Mouse (Mus musculus): ENCODE measurements around the gene Tmem233. TPM values are rescaled to one million over a fixed set of nuclear protein-coding genes. Genes with fewer than 3 reads are reported as not detected.

The Tmem233 gene
- polyA plus RNA-seq, 1 experiment from 2014 or later: not detected

- Histone ChIP-seq H3K27me3 (peaks cover 5% of the 10 kb centered on the region), H3K9me3 (no peaks in the 10 kb centered on the region), H3K9ac (no peak overlapping the region), H3K27ac (0 out of 2 replicates have a peak overlapping the region, but pooled peaks have one; percentile 39), H3K4me1 (peaks cover 12% of the 10 kb centered on the region), H3K4me2 (no peak overlapping the region), H3K4me3 (no peak overlapping the region), H3K36me3 (no peaks in the 10 kb centered on the region)
- no peak for ATAC-seq (ENCODE audit: insufficient number of reproducible peaks, insufficient read depth, low FRiP score, low TSS enrichment, low read depth)
- 58% methylated on average over 7 of the region's 7 CpGs for whole genome bisulfite sequencing
Measured at GRCm38 (mm10) chr5:116029071-116029470, 54.0 kb downstream of the Tmem233 start.

GRCm38 (mm10) chr5:116026561-116026960, 56.5 kb downstream of the Tmem233 start:
- no peak for ATAC-seq (ENCODE audit: insufficient number of reproducible peaks, insufficient read depth, low FRiP score, low TSS enrichment, low read depth)
- peaks cover 9% of the 10 kb centered on the region for H3K36me3 ChIP-seq
- no peaks in the 10 kb centered on the region for H3K9me3 ChIP-seq
- no peak overlapping the region for H3K4me2 ChIP-seq
- WGBS: 87% methylated on average over 14 of the region's 14 CpGs
- no peak overlapping the region for H3K27ac ChIP-seq
- peaks cover 28% of the 10 kb centered on the region for H3K4me1 ChIP-seq
- H3K9ac ChIP-seq: no peak overlapping the region
- no peak overlapping the region for H3K4me3 ChIP-seq
- H3K27me3 ChIP-seq: peaks cover 5% of the 10 kb centered on the region

GRCm38 (mm10) chr5:116026107-116026506, 56.9 kb downstream of the Tmem233 start:
- Histone ChIP-seq H3K27me3 (peaks cover 5% of the 10 kb centered on the region), H3K9ac (no peak overlapping the region), H3K36me3 (peaks cover 14% of the 10 kb centered on the region), H3K9me3 (no peaks in the 10 kb centered on the region), H3K4me3 (no peak overlapping the region), H3K4me1 (peaks cover 28% of the 10 kb centered on the region), H3K4me2 (no peak overlapping the region), H3K27ac (no peak overlapping the region)
- no peak for ATAC-seq (ENCODE audit: insufficient number of reproducible peaks, insufficient read depth, low FRiP score, low TSS enrichment, low read depth)
- WGBS: 92% methylated on average over 5 of the region's 5 CpGs

- Histone ChIP-seq H3K4me1 (peaks cover 20% of the 10 kb centered on the region), H3K9me3 (no peaks in the 10 kb centered on the region), H3K4me2 (peak within 1 kb of the TSS; percentile 66), H3K4me3 (peak within 1 kb of the TSS; percentile 86), H3K27me3 (no peaks in the 10 kb centered on the region), H3K9ac (peak within 1 kb of the TSS; percentile 92), H3K36me3 (peaks cover 30% of the 10 kb centered on the region), H3K27ac (peak within 1 kb of the TSS; percentile 86)
- peak; percentile 95 for ATAC-seq (ENCODE audit: insufficient number of reproducible peaks, insufficient read depth, low FRiP score, low TSS enrichment, low read depth)
- under 1% methylated on average over 45 of the region's 46 CpGs for WGBS
Measured at GRCm38 (mm10) chr5:116024327-116024739, 58.7 kb downstream of the Tmem233 start, which contains the start of gene Prkab1. Prkab1 (minus strand) TSS chr5:116024508.

GRCm38 (mm10) chr5:116023821-116024284, 59.2 kb downstream of the Tmem233 start:
- Histone ChIP-seq H3K27ac (peak overlapping the region; percentile 86), H3K9me3 (no peaks in the 10 kb centered on the region), H3K4me2 (peak overlapping the region; percentile 66), H3K36me3 (peaks cover 35% of the 10 kb centered on the region), H3K27me3 (no peaks in the 10 kb centered on the region), H3K4me1 (peaks cover 16% of the 10 kb centered on the region), H3K9ac (peak overlapping the region; percentile 92), H3K4me3 (peak overlapping the region; percentile 86)
- WGBS: under 1% methylated on average over 28 of the region's 28 CpGs
- peak; percentile 66 for ATAC-seq (ENCODE audit: insufficient number of reproducible peaks, insufficient read depth, low FRiP score, low TSS enrichment, low read depth)

GRCm38 (mm10) chr5:116023251-116023661, 59.8 kb downstream of the Tmem233 start:
- H3K27ac ChIP-seq: 0 out of 2 replicates have a peak overlapping the region, but pooled peaks have one; percentile 86
- H3K9me3 ChIP-seq: no peaks in the 10 kb centered on the region
- peaks cover 41% of the 10 kb centered on the region for H3K36me3 ChIP-seq
- H3K27me3 ChIP-seq: no peaks in the 10 kb centered on the region
- H3K9ac ChIP-seq: peak overlapping the region; percentile 92
- 15% methylated on average over 8 of the region's 8 CpGs for WGBS
- ATAC-seq (ENCODE audit: insufficient number of reproducible peaks, insufficient read depth, low FRiP score, low TSS enrichment, low read depth): no peak
- peak overlapping the region; percentile 66 for H3K4me2 ChIP-seq
- H3K4me3 ChIP-seq: peak overlapping the region; percentile 86
- peaks cover 16% of the 10 kb centered on the region for H3K4me1 ChIP-seq

- WGBS: 72% methylated on average over 7 of the region's 7 CpGs
- Histone ChIP-seq H3K27me3 (no peaks in the 10 kb centered on the region), H3K27ac (0 out of 2 replicates have a peak overlapping the region, but pooled peaks have one; percentile 86), H3K4me3 (peak overlapping the region; percentile 86), H3K4me1 (peaks cover 16% of the 10 kb centered on the region), H3K36me3 (peaks cover 46% of the 10 kb centered on the region), H3K9ac (peak overlapping the region; percentile 92), H3K9me3 (no peaks in the 10 kb centered on the region), H3K4me2 (peak overlapping the region; percentile 66)
- ATAC-seq (ENCODE audit: insufficient number of reproducible peaks, insufficient read depth, low FRiP score, low TSS enrichment, low read depth): no peak
Measured at GRCm38 (mm10) chr5:116022658-116023200, 60.3 kb downstream of the Tmem233 start.

GRCm38 (mm10) chr5:116022131-116022530, 60.9 kb downstream of the Tmem233 start:
- Histone ChIP-seq H3K9ac (no peak overlapping the region), H3K4me1 (peaks cover 16% of the 10 kb centered on the region), H3K4me3 (0 out of 2 replicates have a peak overlapping the region, but pooled peaks have one; percentile 86), H3K27ac (no peak overlapping the region), H3K27me3 (no peaks in the 10 kb centered on the region), H3K9me3 (no peaks in the 10 kb centered on the region), H3K4me2 (peak overlapping the region; percentile 66; the same call in 1 of the 2 replicates), H3K36me3 (peaks cover 52% of the 10 kb centered on the region)
- ATAC-seq (ENCODE audit: insufficient number of reproducible peaks, insufficient read depth, low FRiP score, low TSS enrichment, low read depth): no peak
- 92% methylated on average over 12 of the region's 12 CpGs for WGBS

GRCm38 (mm10) chr5:116021552-116021951, 61.5 kb downstream of the Tmem233 start:
- peaks cover 58% of the 10 kb centered on the region for H3K36me3 ChIP-seq
- H3K27ac ChIP-seq: no peak overlapping the region
- ATAC-seq (ENCODE audit: insufficient number of reproducible peaks, insufficient read depth, low FRiP score, low TSS enrichment, low read depth): no peak
- no peaks in the 10 kb centered on the region for H3K9me3 ChIP-seq
- no peak overlapping the region for H3K9ac ChIP-seq
- H3K4me1 ChIP-seq: peaks cover 16% of the 10 kb centered on the region
- no peak overlapping the region; the same call in 1 of the 2 replicates for H3K4me2 ChIP-seq
- H3K4me3 ChIP-seq: no peak overlapping the region
- no peaks in the 10 kb centered on the region for H3K27me3 ChIP-seq
- 90% methylated on average over 14 of the region's 14 CpGs for WGBS

GRCm38 (mm10) chr5:116019371-116019770, 63.7 kb downstream of the Tmem233 start:
- WGBS: 82% methylated on average over 11 of the region's 11 CpGs
- H3K36me3 ChIP-seq: peaks cover 80% of the 10 kb centered on the region
- no peaks in the 10 kb centered on the region for H3K9me3 ChIP-seq

GRCm38 (mm10) chr5:116018784-116019183, 64.3 kb downstream of the Tmem233 start:
- H3K36me3 ChIP-seq: peaks cover 86% of the 10 kb centered on the region
- H3K4me3 ChIP-seq: no peak overlapping the region
- no peak overlapping the region for H3K9ac ChIP-seq
- peaks cover 16% of the 10 kb centered on the region for H3K4me1 ChIP-seq
- H3K4me2 ChIP-seq: no peak overlapping the region
- H3K27me3 ChIP-seq: no peaks in the 10 kb centered on the region
- ATAC-seq (ENCODE audit: insufficient number of reproducible peaks, insufficient read depth, low FRiP score, low TSS enrichment, low read depth): no peak
- no peak overlapping the region for H3K27ac ChIP-seq
- WGBS: 88% methylated on average over 6 of the region's 6 CpGs
- no peaks in the 10 kb centered on the region for H3K9me3 ChIP-seq

More at GRCm38 (mm10) chr5:116019371-116019770, 63.7 kb downstream of the Tmem233 start:
- Histone ChIP-seq H3K4me3 (no peak overlapping the region), H3K4me2 (no peak overlapping the region), H3K27me3 (no peaks in the 10 kb centered on the region), H3K27ac (no peak overlapping the region), H3K9ac (no peak overlapping the region), H3K4me1 (peaks cover 16% of the 10 kb centered on the region)
- ATAC-seq (ENCODE audit: insufficient number of reproducible peaks, insufficient read depth, low FRiP score, low TSS enrichment, low read depth): no peak

- 90% methylated on average over 9 of the region's 9 CpGs for WGBS
- no peak overlapping the region for H3K27ac ChIP-seq
- peaks cover 91% of the 10 kb centered on the region for H3K36me3 ChIP-seq
- ATAC-seq (ENCODE audit: insufficient number of reproducible peaks, insufficient read depth, low FRiP score, low TSS enrichment, low read depth): no peak
- no peaks in the 10 kb centered on the region for H3K27me3 ChIP-seq
- no peak overlapping the region for H3K4me2 ChIP-seq
- H3K4me3 ChIP-seq: no peak overlapping the region
- H3K9me3 ChIP-seq: no peaks in the 10 kb centered on the region
- H3K9ac ChIP-seq: no peak overlapping the region
- peaks cover 13% of the 10 kb centered on the region for H3K4me1 ChIP-seq
Measured at GRCm38 (mm10) chr5:116018196-116018595, 64.8 kb downstream of the Tmem233 start.
